Mouse (Mus musculus) inflammation-experienced regulatory T-cells, adult 6 months (primary cell): ENCODE data around the gene Btbd35f1. TPM values are rescaled to one million over a fixed set of nuclear protein-coding genes. Genes with fewer than 3 reads are reported as not detected.
"Not testable (repeated sequence)": the region's sequence is repeated elsewhere in the genome, so short reads cannot be mapped to it uniquely, and the experiment has no call there.

Experiments
- ATAC-seq: one replicate; pipeline ENCODE4 v1.8.0; 2017
- polyA plus RNA-seq, 3 experiments: library from polyadenylated mRNA; unstranded; fragments of 100-300 nt; shearing (Covaris generic); gene quantifications; one replicate each; pipeline ENCODE4 v1.2.1; 2017

Gene Btbd35f1
- polyA plus RNA-seq = not detected

- not testable (repeated sequence) for ATAC-seq
Observed at GRCm38 (mm10) chrX:32559755-32560154, at the start of gene Btbd35f1. Gene Btbd35f1, plus strand, starts transcription at chrX:32560055.

- not testable (repeated sequence) for ATAC-seq
Observed at GRCm38 (mm10) chrX:32590878-32591542, 31.2 kb downstream of the Btbd35f1 start.

- not testable (repeated sequence) for ATAC-seq
Observed at GRCm38 (mm10) chrX:32601008-32601407, 41.2 kb downstream of the Btbd35f1 start.

GRCm38 (mm10) chrX:32601425-32601824, 41.6 kb downstream of the Btbd35f1 start:
- ATAC-seq = not testable (repeated sequence)

Other genes with a start within 250 kb of the Btbd35f1 start
- gene Gm5926, start 90.7 kb downstream of the Btbd35f1 start, polyA plus RNA-seq = not detected
- gene Btbd35f21, start 166.1 kb downstream of the Btbd35f1 start, polyA plus RNA-seq = not detected